Mouse (Mus musculus) macrophage (primary cell): ENCODE measurements around the gene Zic5. TPM values are rescaled to one million over a fixed set of nuclear protein-coding genes. Genes with fewer than 3 reads are reported as not detected.

Source experiments
- polyA plus RNA-seq: library from polyadenylated mRNA; stranded (reverse); fragments of 250-400 nt; gene quantifications from 3 replicates; pipeline ENCODE4 v1.2.4, GENCODE M21; 2018; ENCODE audit warnings: inconsistent platforms

Zic5 gene
- polyA plus RNA-seq, 1 experiment from 2014 or later = not detected

Other genes starting within 250 kb of the Zic5 start
- gene Gm5089, start 14.6 kb downstream of the Zic5 start, polyA plus RNA-seq = not detected in 3 replicates
- gene Zic2, start 9.8 kb upstream of the Zic5 start, polyA plus RNA-seq = not detected in 3 replicates
- not detected in 3 replicates for gene Gm10837, start 24.9 kb upstream of the Zic5 start, polyA plus RNA-seq
- 16.1 to 29.6 TPM (median 24.6 TPM) in 3 replicates for gene Pcca, start 68.6 kb upstream of the Zic5 start, polyA plus RNA-seq